10 mouse cellular contexts compared by ENCODE assay signal in genomic region chr5:111200915-111201610, GRCm38 (mm10).
DNase-seq lines count a peak whose midpoint lies in the region; ATAC-seq lines count a peak whose summit lies in the region.
"Had no signal": no experiment of that assay in that cellular context is flagged by ENCODE, and none has a peak within 500 bp of the region (broad histone marks: within the 10 kb centered on the region; RNA-seq: fewer than 3 reads in every experiment).

No protein-coding gene starts in this region.

- H3K27ac ChIP-seq in heart, embryonic 13.5 days (replicated peaks), result no peak overlapping the region
- peak overlapping the region; percentile 87 for H3K27ac ChIP-seq in forebrain, embryonic 14.5 days (ENCODE audit: low read depth, low read length)
- H3K27ac ChIP-seq in lung, embryonic 15.5 days, result peak overlapping the region; percentile 63
- H3K27ac ChIP-seq: liver, embryonic 14.5 days had no signal

- peaks cover 8% of the 10 kb centered on the region; the same call in 1 of the 2 replicates for H3K27me3 ChIP-seq in heart, embryonic 13.5 days (replicated peaks)
- H3K27me3 ChIP-seq in forebrain, embryonic 14.5 days (replicated peaks; ENCODE audit: control insufficient read depth, insufficient read depth, low read length), result no peaks in the 10 kb centered on the region
- H3K27me3 ChIP-seq in lung, embryonic 15.5 days, result no peaks in the 10 kb centered on the region

- no peak overlapping the region for H3K4me2 ChIP-seq in heart, embryonic 13.5 days
- H3K4me2 ChIP-seq in forebrain, embryonic 14.5 days (ENCODE audit: low read length), result no peak overlapping the region
- H3K4me2 ChIP-seq in lung, embryonic 15.5 days, result peak overlapping the region; percentile 17; the same call in 1 of the 2 replicates

- no peak overlapping the region for H3K4me3 ChIP-seq in heart, embryonic 13.5 days
- H3K4me3 ChIP-seq in forebrain, embryonic 14.5 days (ENCODE audit: low read depth, low read length), result no peak overlapping the region
- no peak overlapping the region for H3K4me3 ChIP-seq in lung, embryonic 15.5 days
- H3K4me3 ChIP-seq: erythroblast, embryonic 14.5 days had no signal

- ATAC-seq in heart, embryonic 13.5 days (ENCODE audit: extremely low read depth, insufficient number of reproducible peaks, low FRiP score, low TSS enrichment), result no peak
- ATAC-seq in forebrain, embryonic 14.5 days, result peak; percentile 86
- ATAC-seq in lung, embryonic 15.5 days (ENCODE audit: borderline replicate concordance, extremely low read depth, low FRiP score, low TSS enrichment), result no peak

- no peaks in the 10 kb centered on the region for H3K9me3 ChIP-seq in heart, embryonic 13.5 days
- no peaks in the 10 kb centered on the region for H3K9me3 ChIP-seq in forebrain, embryonic 14.5 days (replicated peaks; ENCODE audit: control insufficient read depth, low read length)
- no peaks in the 10 kb centered on the region for H3K9me3 ChIP-seq in lung, embryonic 15.5 days

- 54% methylated on average over 16 of the region's 16 CpGs for WGBS in heart, embryonic 13.5 days
- WGBS in forebrain, embryonic 14.5 days, result 15% methylated on average over 16 of the region's 16 CpGs
- WGBS in lung, embryonic 15.5 days, result 41% methylated on average over 16 of the region's 16 CpGs

- H3K9ac ChIP-seq in heart, embryonic 13.5 days, result 0 out of 2 replicates have a peak overlapping the region, but pooled peaks have one; percentile 24
- H3K9ac ChIP-seq in forebrain, embryonic 14.5 days (ENCODE audit: low read length), result peak overlapping the region; percentile 10; the same call in 1 of the 2 replicates
- no peak overlapping the region for H3K9ac ChIP-seq in lung, embryonic 15.5 days
- H3K9ac ChIP-seq: liver, embryonic 14.5 days had no signal

- H3K36me3 ChIP-seq in heart, embryonic 13.5 days, result no peaks in the 10 kb centered on the region
- no peaks in the 10 kb centered on the region for H3K36me3 ChIP-seq in forebrain, embryonic 14.5 days (ENCODE audit: control insufficient read depth, insufficient read depth, low read length)
- no peaks in the 10 kb centered on the region for H3K36me3 ChIP-seq in lung, embryonic 15.5 days

- peaks cover 30% of the 10 kb centered on the region for H3K4me1 ChIP-seq in heart, embryonic 13.5 days
- H3K4me1 ChIP-seq in forebrain, embryonic 14.5 days (ENCODE audit: control insufficient read depth, insufficient read depth, low read length), result peaks cover 66% of the 10 kb centered on the region
- H3K4me1 ChIP-seq in lung, embryonic 15.5 days, result peaks cover 40% of the 10 kb centered on the region

- no peak for DNase-seq in heart, adult 9 months (ENCODE audit: low spot score in 2 of 2)
- DNase-seq in brain, embryonic 18.5 days (ENCODE audit: low read depth, low spot score), result peak; percentile 66
- peak; percentile 92 for DNase-seq in forebrain, embryonic 14.5 days (ENCODE audit: low spot score)
- peak; percentile 42 to 52 for DNase-seq in kidney, adult 8-10 months
- DNase-seq in right cerebral cortex, postnatal 4 days, result peak; percentile 56
- DNase-seq in MN1 (ENCODE audit: low spot score), result no peak

Comparison
In these comparisons a context has a peak if more than half of its experiments do, and no peak if none do; other contexts are left out.
1. DNase-seq: peak in brain, embryonic 18.5 days (single experiment), forebrain, embryonic 14.5 days (single experiment), kidney, adult 8-10 months (2 of 2) and right cerebral cortex, postnatal 4 days (single experiment); none in heart, adult 9 months (0 of 2) and MN1 (single experiment).